Mouse (Mus musculus): ENCODE data around the gene Romo1.
"Not testable (repeated sequence)": the region's sequence is repeated elsewhere in the genome, so short reads cannot be mapped to it uniquely, and the experiment has no call there.

The Romo1 gene

GRCm38 (mm10) chr2:156180094-156180821 lies 36.4 kb downstream of the Romo1 start, which contains the start of gene Rbm39:
Gene Rbm39 (minus strand): TSS chr2:156180238.
- peak; percentile 100 for DNase-seq (ENCODE audit: low spot score)

- DNase-seq (ENCODE audit: low spot score): no peak
Observed at GRCm38 (mm10) chr2:156180824-156181590, 37.2 kb downstream of the Romo1 start.

GRCm38 (mm10) chr2:156181592-156181991 lies 37.8 kb downstream of the Romo1 start:
- DNase-seq (ENCODE audit: low spot score): no peak

GRCm38 (mm10) chr2:156189241-156189640 lies 45.4 kb downstream of the Romo1 start:
- not testable (repeated sequence) for DNase-seq (ENCODE audit: low spot score)

GRCm38 (mm10) chr2:156190004-156190896 lies 46.4 kb downstream of the Romo1 start:
- DNase-seq (ENCODE audit: low spot score): no peak

GRCm38 (mm10) chr2:156191540-156191939 lies 47.7 kb downstream of the Romo1 start:
- DNase-seq (ENCODE audit: low spot score): no peak

- DNase-seq (ENCODE audit: low spot score): no peak
Observed at GRCm38 (mm10) chr2:156192068-156192467, 48.2 kb downstream of the Romo1 start.

GRCm38 (mm10) chr2:156193066-156193862 lies 49.4 kb downstream of the Romo1 start:
- DNase-seq (ENCODE audit: low spot score): no peak

GRCm38 (mm10) chr2:156194571-156194970 lies 50.7 kb downstream of the Romo1 start:
- DNase-seq (ENCODE audit: low spot score): no peak
